Comparison of ENCODE assay signal across 18 mouse cellular contexts in genomic region chr9:86395012-86395411, GRCm38 (mm10).
A peak's percentile ranks its signal among the peaks of the same experiment; 100 is the strongest.
DNase-seq lines count a peak whose midpoint lies in the region; ATAC-seq and TF ChIP-seq lines count a peak whose summit lies in the region.
"Had no signal": no experiment of that assay in that cellular context is flagged by ENCODE, and none has a peak within 500 bp of the region (broad histone marks: within the 10 kb centered on the region; RNA-seq: fewer than 3 reads in every experiment).

No protein-coding gene starts in this region.

- TF ChIP-seq CTCF in hindbrain, postnatal 0 days (IDR thresholded peaks at IDR 0.05; ENCODE audit: low read depth), result no peak

- DNase-seq in kidney, adult 9 months, result peak; percentile 20
- DNase-seq in kidney, adult 8-10 months, result no peak
- DNase-seq in cerebellum, adult 9-11 months, result no peak
- DNase-seq in hindbrain, postnatal 0 days (ENCODE audit: low spot score), result no peak
- DNase-seq: gastrocnemius, postnatal 36 days; heart, adult 18-20 months; heart, postnatal 10 days; heart, postnatal 4 days had no signal

- H3K4me1 ChIP-seq in intestine, embryonic 15.5 days (replicated peaks), result no peaks in the 10 kb centered on the region; the same call in 1 of the 2 replicates
- 0 out of 2 replicates have a peak, but pooled peaks cover 3% of the 10 kb centered on the region for H3K4me1 ChIP-seq in liver, embryonic 15.5 days (replicated peaks)
- no peaks in the 10 kb centered on the region for H3K4me1 ChIP-seq in neural tube, embryonic 15.5 days
- H3K4me1 ChIP-seq in hindbrain, postnatal 0 days (ENCODE audit: insufficient read depth, low read length), result no peaks in the 10 kb centered on the region
- H3K4me1 ChIP-seq: embryonic facial prominence, embryonic 12.5 days; forebrain, embryonic 15.5 days; hindbrain, embryonic 12.5 days had no signal

- ATAC-seq in intestine, embryonic 15.5 days, result peak; percentile 58; the same call in 1 of the 2 replicates
- ATAC-seq in liver, embryonic 15.5 days (ENCODE audit: insufficient read depth), result no peak
- no peak for ATAC-seq in neural tube, embryonic 15.5 days (ENCODE audit: low FRiP score)
- ATAC-seq in hindbrain, postnatal 0 days, result no peak
- ATAC-seq: activated CD4-positive, CD25-positive, alpha-beta regulatory T cell, adult 4 months; forebrain, embryonic 15.5 days; Patski had no signal

- no peaks in the 10 kb centered on the region for H3K36me3 ChIP-seq in intestine, embryonic 15.5 days
- no peaks in the 10 kb centered on the region for H3K36me3 ChIP-seq in liver, embryonic 15.5 days (replicated peaks)
- no peaks in the 10 kb centered on the region for H3K36me3 ChIP-seq in neural tube, embryonic 15.5 days
- no peaks in the 10 kb centered on the region for H3K36me3 ChIP-seq in hindbrain, postnatal 0 days (ENCODE audit: insufficient read depth, low read length)
- H3K36me3 ChIP-seq: embryonic facial prominence, embryonic 12.5 days; forebrain, embryonic 15.5 days; heart, embryonic 10.5 days; hindbrain, embryonic 12.5 days had no signal

- H3K27ac ChIP-seq in intestine, embryonic 15.5 days, result no peak overlapping the region
- peak overlapping the region; percentile 16; the same call in 1 of the 2 replicates for H3K27ac ChIP-seq in liver, embryonic 15.5 days (replicated peaks)
- H3K27ac ChIP-seq in neural tube, embryonic 15.5 days (replicated peaks), result no peak overlapping the region
- no peak overlapping the region for H3K27ac ChIP-seq in hindbrain, postnatal 0 days
- H3K27ac ChIP-seq: embryonic facial prominence, embryonic 12.5 days; forebrain, embryonic 15.5 days; heart, embryonic 10.5 days; hindbrain, embryonic 12.5 days had no signal

- H3K9ac ChIP-seq in intestine, embryonic 15.5 days, result no peak overlapping the region
- no peak overlapping the region for H3K9ac ChIP-seq in liver, embryonic 15.5 days
- no peak overlapping the region for H3K9ac ChIP-seq in neural tube, embryonic 15.5 days (replicated peaks)
- H3K9ac ChIP-seq in hindbrain, postnatal 0 days (replicated peaks; ENCODE audit: low read length), result no peak overlapping the region
- H3K9ac ChIP-seq: embryonic facial prominence, embryonic 12.5 days; forebrain, embryonic 15.5 days; hindbrain, embryonic 12.5 days had no signal

- H3K4me3 ChIP-seq in intestine, embryonic 15.5 days (replicated peaks), result no peak overlapping the region
- H3K4me3 ChIP-seq in liver, embryonic 15.5 days (replicated peaks), result no peak overlapping the region
- no peak overlapping the region for H3K4me3 ChIP-seq in neural tube, embryonic 15.5 days (replicated peaks)
- H3K4me3 ChIP-seq in hindbrain, postnatal 0 days (ENCODE audit: low read length), result no peak overlapping the region
- H3K4me3 ChIP-seq: embryonic facial prominence, embryonic 12.5 days; forebrain, embryonic 15.5 days; heart, embryonic 10.5 days; hindbrain, embryonic 12.5 days had no signal

- no peak overlapping the region for H3K4me2 ChIP-seq in intestine, embryonic 15.5 days (replicated peaks)
- H3K4me2 ChIP-seq in liver, embryonic 15.5 days, result no peak overlapping the region
- no peak overlapping the region for H3K4me2 ChIP-seq in neural tube, embryonic 15.5 days
- no peak overlapping the region for H3K4me2 ChIP-seq in hindbrain, postnatal 0 days (ENCODE audit: low read depth, low read length)
- H3K4me2 ChIP-seq: embryonic facial prominence, embryonic 12.5 days; forebrain, embryonic 15.5 days; hindbrain, embryonic 12.5 days had no signal

- WGBS in intestine, embryonic 15.5 days, result 64% methylated on average over 1 of the region's 1 CpGs
- 71% methylated on average over 1 of the region's 1 CpGs for WGBS in liver, embryonic 15.5 days (ENCODE audit: insufficient replicate concordance)
- 91% methylated on average over 1 of the region's 1 CpGs for WGBS in neural tube, embryonic 15.5 days
- 100% methylated on average over 1 of the region's 1 CpGs for WGBS in hindbrain, postnatal 0 days

- no peaks in the 10 kb centered on the region for H3K9me3 ChIP-seq in intestine, embryonic 15.5 days
- no peaks in the 10 kb centered on the region for H3K9me3 ChIP-seq in liver, embryonic 15.5 days (replicated peaks)
- H3K9me3 ChIP-seq in neural tube, embryonic 15.5 days (replicated peaks), result no peaks in the 10 kb centered on the region
- H3K9me3 ChIP-seq in hindbrain, postnatal 0 days (ENCODE audit: low read length), result no peaks in the 10 kb centered on the region
- H3K9me3 ChIP-seq: forebrain, embryonic 15.5 days; heart, embryonic 10.5 days; hindbrain, embryonic 12.5 days had no signal

- H3K27me3 ChIP-seq in intestine, embryonic 15.5 days (replicated peaks), result no peaks in the 10 kb centered on the region
- H3K27me3 ChIP-seq in liver, embryonic 15.5 days, result no peaks in the 10 kb centered on the region
- H3K27me3 ChIP-seq in neural tube, embryonic 15.5 days (replicated peaks), result no peaks in the 10 kb centered on the region
- H3K27me3 ChIP-seq in hindbrain, postnatal 0 days (ENCODE audit: insufficient read depth, low read length), result no peaks in the 10 kb centered on the region
- H3K27me3 ChIP-seq: CH12.LX; embryonic facial prominence, embryonic 12.5 days; forebrain, embryonic 15.5 days; hindbrain, embryonic 12.5 days; Patski had no signal
